Mouse (Mus musculus) small intestine, adult 2 months (tissue): ENCODE measurements around the gene E2f6. TPM values are rescaled to one million over a fixed set of nuclear protein-coding genes. Genes with fewer than 3 reads are reported as not detected.

ENCODE experiments used
- H3K27ac ChIP-seq: fragments of 200-500 bp; 2 replicates; pipeline ENCODE4 v1.5.1; 2012; ENCODE audit warnings: low read depth, low read length, control low read depth, inconsistent platforms; ENCODE audit not compliant: insufficient read depth
- H3K27me3 ChIP-seq: fragments of 200-500 bp; 2 replicates; pipeline ENCODE4 v1.6.1; 2012; ENCODE audit warnings: mild to moderate bottlenecking, moderate library complexity, low read length, inconsistent platforms; ENCODE audit not compliant: control insufficient read depth, insufficient read depth
- H3K36me3 ChIP-seq: fragments of 200-500 bp; 2 replicates; pipeline ENCODE4 v1.6.1; 2012; ENCODE audit warnings: mild to moderate bottlenecking, low read length, control low read depth, inconsistent platforms; ENCODE audit not compliant: control insufficient read depth, insufficient read depth
- H3K4me1 ChIP-seq: fragments of 200-500 bp; 2 replicates; pipeline ENCODE4 v1.6.1; 2012; ENCODE audit warnings: low read length, inconsistent platforms, mixed read lengths; ENCODE audit not compliant: control insufficient read depth, insufficient read depth, insufficient read length
- H3K4me3 ChIP-seq: fragments of 200-500 bp; 2 replicates; pipeline ENCODE4 v1.5.1; 2012; ENCODE audit warnings: low read depth, mild to moderate bottlenecking, control low read depth, inconsistent platforms, low read length, moderate library complexity
- CTCF ChIP-seq: fragments of 200-500 bp; IDR thresholded peaks from 2 replicates; pipeline ENCODE4 v1.5.1; 2012; ENCODE audit warnings: low read depth, mild to moderate bottlenecking, control low read depth, inconsistent platforms, low read length, moderate library complexity, mixed read lengths; ENCODE audit not compliant: insufficient replicate concordance, insufficient read length; ENCODE audit errors: extremely low read depth
- POLR2A ChIP-seq: fragments of 200-500 bp; IDR thresholded peaks from 2 replicates; pipeline ENCODE4 v1.6.1; 2012; ENCODE audit warnings: low read depth, mild to moderate bottlenecking, control low read depth, inconsistent platforms, low read length, moderate library complexity
- WGBS: fragments of 180-500 bp; shearing (Covaris S2); methylation state at CpG from one replicate; pipeline ENCODE4 v1.1.7; 2018; 5-methylcytosine and 5-hydroxymethylcytosine counted together
- polyA plus RNA-seq: library from polyadenylated mRNA; depleted of rRNA; stranded (reverse); fragments of >200 nt; gene quantifications from 2 replicates; pipeline ENCODE4 v1.2.3, GENCODE M21; 2012

E2f6 gene
- polyA plus RNA-seq, 1 experiment, result 6.2 TPM

- Histone ChIP-seq H3K4me1 (peaks cover 2% of the 10 kb centered on the region; the same call in 1 of the 2 replicates), H3K27ac (no peak overlapping the region), H3K36me3 (no peaks in the 10 kb centered on the region), H3K27me3 (no peaks in the 10 kb centered on the region), H3K4me3 (no peak overlapping the region)
- WGBS, result 89% methylated on average over 2 of the region's 2 CpGs
- TF ChIP-seq CTCF, result no peak
- no peak for TF ChIP-seq POLR2A
Observed at GRCm38 (mm10) chr12:16856306-16856679, 45.5 kb downstream of the E2f6 start.

- Histone ChIP-seq H3K4me1 (peaks cover 2% of the 10 kb centered on the region; the same call in 1 of the 2 replicates), H3K27ac (no peak overlapping the region)
- 24% methylated on average over 4 of the region's 4 CpGs for WGBS
Observed at GRCm38 (mm10) chr12:16858081-16858480, 47.3 kb downstream of the E2f6 start.

GRCm38 (mm10) chr12:16859781-16860180 lies 49.0 kb downstream of the E2f6 start:
- Histone ChIP-seq H3K4me1 (0 out of 2 replicates have a peak, but pooled peaks cover 2% of the 10 kb centered on the region), H3K4me3 (no peak overlapping the region), H3K27me3 (no peaks in the 10 kb centered on the region), H3K27ac (no peak overlapping the region), H3K36me3 (no peaks in the 10 kb centered on the region)
- TF ChIP-seq POLR2A, result no peak
- no peak for TF ChIP-seq CTCF
- 87% methylated on average over 2 of the region's 2 CpGs for WGBS

More at GRCm38 (mm10) chr12:16858081-16858480, 47.3 kb downstream of the E2f6 start:
- H3K4me3 ChIP-seq, result no peak overlapping the region
- no peaks in the 10 kb centered on the region for H3K36me3 ChIP-seq
- H3K27me3 ChIP-seq, result no peaks in the 10 kb centered on the region
- TF ChIP-seq CTCF, result no peak
- TF ChIP-seq POLR2A, result no peak

- WGBS, result 70% methylated on average over 1 of the region's 1 CpGs
- Histone ChIP-seq H3K36me3 (no peaks in the 10 kb centered on the region), H3K27ac (no peak overlapping the region), H3K27me3 (no peaks in the 10 kb centered on the region), H3K4me1 (0 out of 2 replicates have a peak, but pooled peaks cover 2% of the 10 kb centered on the region), H3K4me3 (no peak overlapping the region)
- no peak for TF ChIP-seq POLR2A
- no peak for TF ChIP-seq CTCF
Observed at GRCm38 (mm10) chr12:16860533-16860932, 49.8 kb downstream of the E2f6 start.

- 70% methylated on average over 3 of the region's 3 CpGs for WGBS
- Histone ChIP-seq H3K4me1 (0 out of 2 replicates have a peak, but pooled peaks cover 2% of the 10 kb centered on the region), H3K27me3 (no peaks in the 10 kb centered on the region), H3K27ac (no peak overlapping the region), H3K4me3 (no peak overlapping the region), H3K36me3 (no peaks in the 10 kb centered on the region)
- TF ChIP-seq CTCF (no peak), POLR2A (no peak)
Observed at GRCm38 (mm10) chr12:16860961-16861360, 50.2 kb downstream of the E2f6 start.

GRCm38 (mm10) chr12:16864477-16864876 lies 53.7 kb downstream of the E2f6 start:
- H3K4me1 ChIP-seq, result peaks cover 4% of the 10 kb centered on the region; the same call in 1 of the 2 replicates
- no peak for TF ChIP-seq POLR2A
- H3K27me3 ChIP-seq, result no peaks in the 10 kb centered on the region
- WGBS, result 85% methylated on average over 4 of the region's 4 CpGs
- H3K4me3 ChIP-seq, result no peak overlapping the region
- no peak overlapping the region for H3K27ac ChIP-seq
- no peaks in the 10 kb centered on the region for H3K36me3 ChIP-seq

GRCm38 (mm10) chr12:16865871-16866270 lies 55.1 kb downstream of the E2f6 start:
- 33% methylated on average over 3 of the region's 3 CpGs for WGBS
- no peak overlapping the region for H3K4me3 ChIP-seq
- TF ChIP-seq POLR2A, result no peak
- TF ChIP-seq CTCF, result no peak
- H3K27ac ChIP-seq, result no peak overlapping the region
- no peaks in the 10 kb centered on the region for H3K36me3 ChIP-seq
- peaks cover 15% of the 10 kb centered on the region for H3K4me1 ChIP-seq
- no peaks in the 10 kb centered on the region for H3K27me3 ChIP-seq

GRCm38 (mm10) chr12:16866460-16866859 lies 55.7 kb downstream of the E2f6 start:
- Histone ChIP-seq H3K27ac (no peak overlapping the region), H3K4me3 (no peak overlapping the region), H3K36me3 (no peaks in the 10 kb centered on the region), H3K4me1 (peaks cover 17% of the 10 kb centered on the region), H3K27me3 (no peaks in the 10 kb centered on the region)
- 58% methylated on average over 3 of the region's 3 CpGs for WGBS
- no peak for TF ChIP-seq POLR2A
- TF ChIP-seq CTCF, result no peak
